Mouse (Mus musculus) cerebellum, postnatal 36 days (tissue): ENCODE data around the gene Ak9.
A peak's percentile ranks its signal among the peaks of the same experiment; 100 is the strongest.
"Not testable (repeated sequence)": the region's sequence is repeated elsewhere in the genome, so short reads cannot be mapped to it uniquely, and the experiment has no call there.

ENCODE experiments used
- DNase-seq, 2 experiments: peaks; one replicate each; pipeline ENCODE4 v3.0.0; 2021 to 2022; ENCODE audit warnings: mixed read lengths in 2 of 2

The Ak9 gene

GRCm38 (mm10) chr10:41332533-41333043 lies 28.8 kb downstream of the Ak9 start:
- DNase-seq, result no peak

DNA sequence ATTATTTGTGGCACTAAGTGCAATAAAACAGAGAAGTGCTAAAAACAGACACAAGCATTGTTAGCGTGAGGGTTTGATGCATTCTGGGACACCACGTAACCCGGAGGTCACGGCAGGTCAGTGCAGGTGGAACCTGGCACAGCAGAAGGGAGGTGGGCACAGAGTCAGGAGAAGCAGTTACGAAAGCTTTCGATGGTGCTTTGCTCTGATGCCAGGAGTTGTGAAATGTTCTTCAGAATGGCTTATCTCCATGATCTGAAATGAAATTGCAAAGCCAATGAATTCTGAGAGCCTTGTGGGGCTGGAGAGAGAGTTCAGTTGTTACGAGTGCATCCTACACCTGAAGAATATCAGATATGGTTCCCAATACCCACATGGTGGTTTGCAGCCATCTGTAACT lies 37.6 kb downstream of the Ak9 start:
- DNase-seq, result no peak

DNA sequence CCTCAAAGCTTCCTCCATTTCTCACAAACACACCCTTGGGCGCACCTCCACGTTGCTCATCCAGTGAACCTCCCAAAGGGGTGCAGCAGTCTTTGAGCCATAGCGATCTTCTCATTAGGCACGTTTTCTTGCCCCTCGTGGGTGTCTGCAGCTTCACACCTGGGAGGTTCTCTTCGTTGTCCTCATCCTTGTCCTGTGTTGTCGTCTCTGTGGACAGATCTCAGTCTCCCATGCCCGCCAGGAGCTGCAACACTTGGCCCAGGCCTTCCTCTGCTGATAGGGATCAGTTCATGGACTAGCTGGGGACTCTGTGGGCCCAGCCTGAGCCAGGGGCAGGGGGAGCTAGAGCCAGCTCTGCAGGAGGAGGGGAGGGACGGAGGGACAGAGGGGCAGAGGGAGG lies 61.3 kb downstream of the Ak9 start:
- no peak for DNase-seq

- DNase-seq, result no peak
Observed at GRCm38 (mm10) chr10:41380466-41380865, 76.7 kb downstream of the Ak9 start.

DNA sequence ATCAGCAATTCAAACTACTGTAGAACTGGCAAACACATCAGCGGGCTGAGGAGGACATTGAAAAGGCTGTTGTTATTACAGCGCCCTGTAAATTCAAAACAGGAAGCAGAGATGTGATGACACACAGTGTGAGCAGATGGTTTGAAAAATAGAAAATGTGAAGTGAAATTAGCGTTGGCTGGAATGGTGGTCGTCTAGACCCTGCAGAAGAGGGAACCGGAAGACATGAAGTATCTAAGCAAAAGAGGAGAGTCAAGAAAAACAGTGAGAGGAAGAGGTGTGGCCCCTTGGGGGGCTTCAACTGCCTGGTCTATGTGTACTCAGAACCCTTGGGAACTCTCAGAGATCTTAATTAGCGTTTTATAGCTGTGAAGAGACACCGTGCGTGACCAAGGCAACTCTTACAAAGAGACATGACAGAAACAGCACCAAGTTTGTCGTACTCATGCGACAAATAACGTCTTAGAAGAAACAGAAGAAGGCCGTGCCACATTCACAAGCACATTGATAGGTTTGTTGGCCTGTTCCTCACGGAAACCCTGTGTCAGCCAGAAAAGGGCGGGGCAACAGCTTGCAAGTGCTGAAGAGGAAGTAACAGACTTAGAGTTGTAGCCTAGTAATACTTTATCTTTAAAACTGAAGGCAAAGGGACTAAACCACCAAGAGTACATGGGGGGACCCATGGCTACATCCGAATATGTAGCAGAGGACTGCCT lies 81.9 kb downstream of the Ak9 start:
- no peak for DNase-seq

GRCm38 (mm10) chr10:41393555-41393954 lies 89.8 kb downstream of the Ak9 start:
- no peak for DNase-seq

GRCm38 (mm10) chr10:41401097-41401496 lies 97.3 kb downstream of the Ak9 start:
- DNase-seq, result no peak

DNA sequence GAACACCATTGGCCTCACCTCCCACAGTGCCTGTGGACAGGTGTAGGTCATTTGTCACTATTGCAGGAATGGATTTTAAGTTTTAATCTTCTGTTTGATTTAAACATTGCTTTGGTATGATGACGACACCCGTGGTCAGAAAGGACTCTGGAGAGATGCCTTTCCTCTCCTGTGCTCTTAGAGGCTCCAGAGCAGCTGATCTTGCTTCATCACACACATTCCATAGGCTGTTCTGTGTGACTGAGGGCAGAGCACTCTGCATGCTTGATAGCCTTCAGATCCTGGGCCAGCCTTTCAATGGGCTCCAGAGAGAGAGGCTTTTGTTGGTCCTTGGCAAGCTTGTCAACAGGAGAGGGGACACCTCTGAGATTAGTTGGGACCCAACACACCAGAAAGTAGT lies 99.6 kb downstream of the Ak9 start:
- no peak for DNase-seq

GRCm38 (mm10) chr10:41403893-41404612 lies 100.3 kb downstream of the Ak9 start:
- no peak for DNase-seq

DNA sequence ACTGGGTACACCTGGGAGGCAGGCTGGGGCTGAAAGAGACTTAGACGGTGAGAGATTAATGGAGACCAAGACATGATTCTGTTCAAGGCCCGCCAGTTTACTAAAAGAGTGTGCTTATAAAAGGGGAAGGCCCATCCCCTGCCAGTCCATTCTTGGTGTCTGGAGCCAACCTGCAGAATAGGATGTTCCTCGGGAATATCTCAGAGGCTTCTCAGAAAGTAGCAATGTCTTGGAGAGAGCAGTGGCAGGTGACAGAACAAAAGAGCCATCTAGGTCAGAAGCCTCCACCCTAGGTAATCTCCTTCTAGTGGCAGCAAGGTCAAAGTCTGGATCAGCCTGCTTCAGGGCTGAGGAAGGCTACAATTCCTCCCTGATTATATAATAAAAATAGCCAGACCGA lies 106.4 kb downstream of the Ak9 start:
- not testable (repeated sequence) for DNase-seq

DNA sequence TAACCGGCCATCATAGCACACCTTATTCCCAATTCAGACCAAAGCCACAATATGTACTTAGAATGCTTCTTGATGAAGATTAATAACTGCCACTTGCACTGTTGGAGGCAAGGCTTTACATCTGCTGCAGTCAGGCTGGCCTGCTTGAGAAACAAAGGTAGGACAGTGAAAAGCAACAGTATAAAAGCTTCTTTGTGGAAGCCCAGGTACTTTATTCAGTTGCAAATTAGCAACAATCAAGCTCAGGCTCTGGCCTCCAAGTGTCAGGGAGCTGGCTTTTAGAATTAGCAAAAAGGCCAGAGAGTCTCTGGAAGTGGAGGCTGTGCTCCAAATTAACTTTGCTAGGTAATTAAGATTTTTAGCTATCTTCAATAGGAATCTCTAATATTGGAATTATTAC lies 107.0 kb downstream of the Ak9 start:
- not testable (repeated sequence) for DNase-seq

DNA sequence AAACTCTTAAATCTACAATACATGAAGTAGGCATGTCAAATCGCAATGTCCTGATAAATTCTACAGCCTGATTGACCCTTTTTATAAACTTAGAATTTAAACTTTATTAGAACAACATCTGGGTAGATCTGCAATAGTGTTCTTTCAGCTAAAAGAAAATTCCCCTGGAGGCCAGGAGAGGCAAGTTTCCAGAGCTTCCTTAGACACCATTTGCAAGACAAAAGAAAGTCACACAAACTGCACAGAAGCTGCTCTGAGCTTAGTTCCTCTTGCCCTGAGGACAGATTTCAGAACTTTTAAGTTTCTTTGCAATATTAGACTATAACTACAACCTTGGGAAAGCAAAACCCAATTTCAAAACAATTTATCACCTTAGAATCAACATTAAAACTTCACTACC lies 109.7 kb downstream of the Ak9 start:
- not testable (repeated sequence) for DNase-seq

DNA sequence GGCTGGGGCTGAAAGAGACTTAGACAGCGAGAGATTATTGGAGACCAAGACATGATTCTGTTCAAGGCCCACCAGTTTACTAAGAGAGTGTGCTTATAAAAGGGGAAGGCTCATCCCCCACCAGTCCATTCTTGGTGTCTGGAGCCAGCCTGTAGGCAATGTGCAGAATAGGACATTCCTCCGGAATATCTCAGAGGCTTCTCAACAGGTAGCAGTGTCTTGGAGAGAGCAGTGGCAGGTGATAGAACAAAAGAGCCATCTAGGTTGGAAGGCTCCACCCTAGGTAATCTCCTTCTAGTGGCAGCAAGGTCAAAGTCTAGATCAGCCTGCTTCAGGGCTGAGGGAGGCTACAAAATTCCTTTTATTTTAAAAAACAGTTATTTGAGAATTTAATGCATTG lies 111.6 kb downstream of the Ak9 start:
- not testable (repeated sequence) for DNase-seq

DNA sequence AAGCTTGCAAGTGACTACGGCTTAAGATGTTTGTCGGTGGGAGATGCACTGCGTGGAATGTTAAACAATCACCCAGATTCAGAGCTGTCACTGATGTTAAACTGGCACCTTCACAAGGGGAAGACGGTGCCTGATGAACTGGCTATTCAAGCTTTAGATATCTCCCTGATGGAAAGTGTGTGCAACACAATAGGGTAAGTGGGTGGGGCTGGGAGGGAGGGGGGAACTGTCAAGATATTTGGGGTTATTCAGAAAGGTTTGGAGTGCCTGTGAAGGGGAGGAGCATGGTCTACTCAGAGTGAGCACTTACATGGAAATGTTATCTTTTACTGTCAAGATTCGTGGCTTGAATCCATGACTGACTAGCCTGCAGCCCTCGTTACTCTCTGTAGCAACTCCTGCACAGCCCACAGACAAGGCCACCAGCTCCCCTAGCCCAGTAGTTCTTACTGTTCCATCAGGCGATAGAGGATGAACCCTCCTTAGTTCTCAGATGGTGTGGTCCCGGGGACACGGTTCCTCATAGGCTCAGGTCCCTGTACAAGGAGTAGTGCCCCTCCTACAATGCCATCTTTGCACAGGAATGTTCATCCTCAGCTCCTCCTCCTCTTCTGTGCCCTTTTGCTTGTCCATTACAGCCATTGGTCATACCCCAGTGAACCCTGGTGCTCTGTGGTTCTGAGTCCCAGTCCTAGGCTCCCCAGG lies 116.9 kb downstream of the Ak9 start:
- no peak for DNase-seq

DNA sequence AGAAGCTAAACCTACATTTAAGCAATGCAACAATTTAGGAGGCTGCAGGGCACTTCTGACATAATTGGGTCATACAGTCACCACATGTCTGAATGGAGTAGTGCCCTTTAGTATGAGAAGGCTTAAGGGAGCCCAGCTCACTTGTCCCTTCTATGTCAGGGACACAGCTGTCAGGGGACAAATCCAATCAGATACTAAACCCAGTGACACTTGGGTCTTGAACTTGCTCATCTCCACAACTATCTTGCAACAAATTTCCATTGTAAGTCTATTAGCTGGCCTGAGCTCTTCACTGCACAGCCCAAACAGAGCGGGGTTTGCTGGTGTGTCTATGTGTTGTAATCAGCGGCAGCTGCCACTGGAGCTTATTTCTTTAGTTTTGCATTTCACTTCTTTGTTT lies 119.9 kb downstream of the Ak9 start:
- no peak for DNase-seq

GRCm38 (mm10) chr10:41426368-41426767 lies 122.6 kb downstream of the Ak9 start:
- no peak for DNase-seq

DNA sequence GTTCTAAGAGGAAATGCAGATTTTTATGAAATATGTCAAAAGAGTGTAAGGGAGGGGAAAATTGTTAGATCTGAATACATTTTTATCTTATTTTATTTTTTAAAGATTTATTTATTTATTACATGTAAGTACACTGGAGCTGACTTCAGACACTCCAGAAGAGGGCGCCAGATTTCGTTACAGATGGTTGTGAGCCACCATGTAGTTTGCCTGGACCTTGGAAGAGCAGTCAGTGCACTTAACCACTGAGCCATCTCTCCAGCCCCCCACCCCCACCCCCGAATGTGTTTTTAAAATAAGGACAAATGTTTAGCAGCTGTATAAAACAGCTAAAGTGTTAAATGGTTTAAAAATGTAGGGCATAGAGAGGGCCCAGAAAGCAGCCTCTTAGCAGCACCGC lies 130.8 kb downstream of the Ak9 start:
- peak; percentile 53 to 63 for DNase-seq

DNA sequence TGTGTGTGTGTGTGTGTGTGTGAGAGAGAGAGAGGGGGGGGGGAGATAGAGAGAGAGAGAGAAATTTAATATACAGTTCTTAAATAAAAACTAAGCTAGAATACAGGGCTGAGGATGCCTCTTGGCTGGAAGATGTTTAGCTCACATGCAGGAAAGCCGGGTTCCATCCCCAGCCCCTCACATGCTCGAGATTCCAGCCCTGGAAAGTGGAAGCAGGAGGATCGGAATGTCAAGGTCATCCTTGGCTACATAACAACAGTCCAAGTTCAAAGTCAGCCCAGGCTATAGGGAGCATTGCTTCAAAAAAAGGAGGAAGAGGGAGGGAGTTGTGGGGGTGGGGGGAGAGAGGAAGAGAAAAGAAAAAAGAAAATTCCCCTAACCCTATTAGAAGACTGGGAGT lies 131.4 kb downstream of the Ak9 start:
- no peak for DNase-seq

DNA sequence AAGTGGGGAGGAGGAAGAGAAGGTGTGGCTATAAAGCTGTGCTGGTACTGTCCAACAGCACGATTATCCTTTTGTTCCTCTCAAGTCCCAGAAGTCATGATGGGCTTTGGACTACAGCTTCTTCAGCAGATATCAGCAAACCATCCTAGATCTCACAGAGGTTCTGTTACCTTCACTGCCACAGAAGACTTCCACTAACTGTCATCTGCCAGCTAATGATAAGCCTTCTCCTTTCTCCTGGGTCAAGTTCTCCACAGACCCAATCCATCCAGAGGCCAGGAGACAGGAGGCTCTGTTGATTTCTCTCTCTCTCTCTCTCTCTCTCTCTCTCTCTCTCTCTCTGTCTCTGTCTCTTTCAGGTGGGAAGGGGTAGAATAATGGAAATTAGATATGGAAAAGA lies 144.4 kb downstream of the Ak9 start:
- no peak for DNase-seq

- peak in 1 of 2 experiments; percentile 52 for DNase-seq
Observed at GRCm38 (mm10) chr10:41449684-41450083, 145.9 kb downstream of the Ak9 start.

DNA sequence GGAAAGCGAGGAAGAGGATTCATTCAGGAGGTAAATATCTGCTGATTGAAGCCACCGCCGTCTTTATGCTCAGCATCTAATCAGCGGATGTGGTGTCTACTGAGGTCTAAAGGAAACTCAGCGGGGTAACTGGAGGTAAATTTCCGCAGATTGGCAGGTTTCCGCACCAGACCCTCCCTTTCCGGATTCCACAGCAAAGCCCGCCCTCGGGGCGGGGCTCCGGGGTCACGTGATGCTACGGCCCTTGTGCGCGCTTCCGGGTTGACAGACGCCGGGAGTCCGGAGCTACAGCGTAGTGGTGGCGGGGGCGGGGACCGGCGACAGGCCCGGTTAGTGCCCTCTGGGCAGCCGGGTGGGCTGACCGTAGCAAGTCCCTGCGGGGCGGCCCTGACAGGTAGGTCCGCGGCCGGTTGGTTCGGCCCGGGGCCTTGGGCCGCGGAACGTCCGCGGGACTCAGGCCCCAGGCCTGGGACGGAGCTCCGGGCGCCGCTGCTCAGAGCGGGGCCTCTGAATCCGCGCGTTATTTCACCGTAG lies 146.4 kb downstream of the Ak9 start, which contains the start of gene Zbtb24:
Zbtb24 (plus strand) TSS at position 247 of the 534 bp plus-strand sequence.
- peak; percentile 95 to 97 for DNase-seq

DNA sequence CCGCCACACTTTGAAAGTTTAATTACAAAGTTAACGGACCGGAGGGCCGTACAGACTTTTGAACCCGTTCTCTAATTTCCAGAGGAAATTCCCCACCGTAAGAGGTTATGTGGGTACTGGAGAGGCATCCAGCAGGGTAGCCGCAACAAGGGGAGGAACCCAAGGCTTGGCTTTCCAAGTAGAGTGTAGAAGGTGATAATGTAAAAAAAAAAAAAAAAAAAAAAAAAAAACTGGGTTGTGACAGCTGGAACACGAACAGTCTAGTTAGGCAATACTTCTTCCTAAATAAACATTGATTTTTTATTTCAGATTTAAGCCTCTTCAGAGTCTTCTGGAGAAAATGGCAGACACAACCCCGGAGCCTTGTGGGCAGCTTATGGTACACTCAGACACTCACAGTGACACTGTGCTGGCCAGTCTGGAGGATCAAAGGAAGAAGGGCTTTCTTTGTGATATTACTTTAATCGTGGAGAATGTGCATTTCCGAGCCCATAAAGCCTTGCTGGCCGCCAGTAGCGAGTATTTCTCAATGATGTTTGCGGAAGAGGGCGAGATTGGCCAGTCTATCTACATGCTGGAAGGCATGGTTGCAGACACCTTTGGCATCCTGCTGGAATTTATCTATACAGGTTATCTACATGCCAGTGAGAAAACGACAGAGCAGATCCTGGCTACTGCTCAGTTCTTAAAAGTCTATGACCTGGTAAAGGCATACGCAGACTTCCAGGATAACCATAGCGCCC lies 147.2 kb downstream of the Ak9 start:
- no peak for DNase-seq

DNA sequence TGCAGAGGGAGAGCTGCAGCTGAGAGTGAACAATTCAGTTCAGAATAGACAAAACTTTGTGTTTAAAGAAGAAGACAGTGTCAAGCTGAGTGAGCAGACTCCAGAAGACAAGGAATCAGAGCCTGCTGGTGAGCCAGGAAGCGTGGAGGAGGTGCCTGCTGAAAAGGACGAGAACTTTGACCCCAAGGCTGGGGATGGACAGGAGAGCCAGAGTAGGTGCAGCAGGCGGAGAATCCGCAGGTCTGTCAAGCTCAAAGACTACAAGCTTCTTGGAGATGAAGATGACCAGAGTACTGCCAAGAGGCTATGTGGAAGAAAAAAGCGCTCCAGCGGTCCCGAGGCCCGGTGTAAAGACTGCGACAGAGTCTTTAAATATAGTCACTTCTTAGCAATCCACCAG lies 147.9 kb downstream of the Ak9 start:
- DNase-seq, result no peak
